Mouse (Mus musculus): ENCODE results near the gene Dnali1. TPM values are rescaled to one million over a fixed set of nuclear protein-coding genes. Genes with fewer than 3 reads are reported as not detected.
A peak's percentile ranks its signal among the peaks of the same experiment; 100 is the strongest.

The Dnali1 gene
- total RNA-seq, 2 experiments from 2014 or later: not detected

- TF ChIP-seq CTCF (IDR thresholded peaks at IDR 0.05): no peak
- intact Hi-C loops (cut with DNase I): no loop called here
- Histone ChIP-seq H3K27ac (no peak overlapping the region), H3K4me3 (no peak overlapping the region)
- no peak for DNase-seq
Measured at GRCm38 (mm10) chr4:125077700-125078099, 12.2 kb upstream of the Dnali1 start.

- no peak for TF ChIP-seq CTCF (IDR thresholded peaks at IDR 0.05)
- intact Hi-C loops (cut with DNase I): loop anchor here (2.0 kb wide), 3 partner anchors 18 to 130 kb away; partner anchors contain the start of genes 9930104L06Rik and Meaf6
- peak within 1 kb of the TSS; percentile 97 for H3K4me3 ChIP-seq
- DNase-seq: peak; percentile 96
- peak within 1 kb of the TSS; percentile 92 for H3K27ac ChIP-seq
Measured at GRCm38 (mm10) chr4:125066490-125067370, 1.2 kb upstream of the Dnali1 start, which contains the start of gene Snip1. Snip1 (plus strand) TSS chr4:125066672.

GRCm38 (mm10) chr4:125063829-125064228, 1.7 kb downstream of the Dnali1 start:
- intact Hi-C loops (cut with DNase I): no loop called here
- Histone ChIP-seq H3K27ac (no peak overlapping the region), H3K4me3 (no peak overlapping the region)
- DNase-seq: no peak
- TF ChIP-seq CTCF (IDR thresholded peaks at IDR 0.05): no peak

GRCm38 (mm10) chr4:125059025-125059424, 6.5 kb downstream of the Dnali1 start:
- peak; percentile 66 for DNase-seq
- Histone ChIP-seq H3K27ac (no peak overlapping the region), H3K4me3 (peak overlapping the region; percentile 49)
- intact Hi-C loops (cut with DNase I): loop anchor here (1.0 kb wide), 1 partner anchor 116 kb away; no protein-coding TSS in a partner anchor
- TF ChIP-seq CTCF (IDR thresholded peaks at IDR 0.05): peak; percentile 80

- Histone ChIP-seq H3K4me3 (no peak overlapping the region), H3K27ac (no peak overlapping the region)
- TF ChIP-seq CTCF (IDR thresholded peaks at IDR 0.05): no peak
- no peak for DNase-seq
- intact Hi-C loops (cut with DNase I): no loop called here
Measured at GRCm38 (mm10) chr4:125058033-125058432, 7.5 kb downstream of the Dnali1 start.

- no peak for DNase-seq
- no peak overlapping the region for H3K27ac ChIP-seq
- intact Hi-C loops (cut with DNase I): no loop called here
Measured at GRCm38 (mm10) chr4:125057273-125057672, 8.2 kb downstream of the Dnali1 start.

GRCm38 (mm10) chr4:125056476-125056875, 9.0 kb downstream of the Dnali1 start:
- no peak overlapping the region for H3K4me3 ChIP-seq
- intact Hi-C loops (cut with DNase I): no loop called here
- no peak for TF ChIP-seq CTCF (IDR thresholded peaks at IDR 0.05)
- no peak overlapping the region for H3K27ac ChIP-seq
- no peak for DNase-seq

More at GRCm38 (mm10) chr4:125057273-125057672, 8.2 kb downstream of the Dnali1 start:
- H3K4me3 ChIP-seq: no peak overlapping the region
- TF ChIP-seq CTCF (IDR thresholded peaks at IDR 0.05): no peak

- no peak overlapping the region for H3K4me3 ChIP-seq
- intact Hi-C loops (cut with DNase I): no loop called here
- no peak for TF ChIP-seq CTCF (IDR thresholded peaks at IDR 0.05)
- no peak overlapping the region for H3K27ac ChIP-seq
- DNase-seq: no peak
Measured at GRCm38 (mm10) chr4:125055385-125055784, 10.1 kb downstream of the Dnali1 start.

GRCm38 (mm10) chr4:125044454-125044853, 21.0 kb downstream of the Dnali1 start:
- no peak overlapping the region for H3K4me3 ChIP-seq
- peak overlapping the region; percentile 56 for H3K27ac ChIP-seq
- TF ChIP-seq CTCF (IDR thresholded peaks at IDR 0.05): no peak
- DNase-seq: no peak
- intact Hi-C loops (cut with DNase I): no loop called here

- intact Hi-C loops (cut with DNase I): no loop called here
- no peak for DNase-seq
- no peak overlapping the region for H3K4me3 ChIP-seq
- no peak for TF ChIP-seq CTCF (IDR thresholded peaks at IDR 0.05)
- no peak overlapping the region for H3K27ac ChIP-seq
Measured at GRCm38 (mm10) chr4:125034341-125034740, 31.2 kb downstream of the Dnali1 start.

GRCm38 (mm10) chr4:125029891-125030614, 35.5 kb downstream of the Dnali1 start:
- Histone ChIP-seq H3K27ac (peak overlapping the region; percentile 87), H3K4me3 (peak overlapping the region; percentile 96)
- DNase-seq: peak; percentile 97
- no peak for TF ChIP-seq CTCF (IDR thresholded peaks at IDR 0.05)
- intact Hi-C loops (cut with DNase I): loop anchor here (2.0 kb wide), 1 partner anchor 37 kb away; the partner anchor contains the start of gene Snip1

GRCm38 (mm10) chr4:125020780-125021538, 44.5 kb downstream of the Dnali1 start:
- no peak for DNase-seq
- intact Hi-C loops (cut with DNase I): no loop called here
- TF ChIP-seq CTCF (IDR thresholded peaks at IDR 0.05): 0 out of 2 replicates have a peak, but pooled peaks have one; percentile 3

More at GRCm38 (mm10) chr4:125020780-125021538, 44.5 kb downstream of the Dnali1 start:
- H3K4me3 ChIP-seq: no peak overlapping the region
- H3K27ac ChIP-seq: no peak overlapping the region

Data from gastrocnemius, adult 2 months (tissue).